Mouse (Mus musculus) cortical plate, adult 2 months (tissue): Measurements from ENCODE around the gene Ccdc114.

Experiments
- CTCF ChIP-seq: fragments of 200-500 bp; IDR thresholded peaks from 2 replicates; pipeline ENCODE4 v1.5.1; 2011; ENCODE audit warnings: mild to moderate bottlenecking, control low read depth, low read length; ENCODE audit not compliant: insufficient read depth; ENCODE audit errors: extremely low read depth
- POLR2A ChIP-seq: fragments of 200-500 bp; IDR thresholded peaks from 2 replicates; pipeline ENCODE4 v1.6.1; 2011; ENCODE audit warnings: mild to moderate bottlenecking, low read length, control low read depth; ENCODE audit not compliant: insufficient read depth; ENCODE audit errors: extremely low read depth

DNA sequence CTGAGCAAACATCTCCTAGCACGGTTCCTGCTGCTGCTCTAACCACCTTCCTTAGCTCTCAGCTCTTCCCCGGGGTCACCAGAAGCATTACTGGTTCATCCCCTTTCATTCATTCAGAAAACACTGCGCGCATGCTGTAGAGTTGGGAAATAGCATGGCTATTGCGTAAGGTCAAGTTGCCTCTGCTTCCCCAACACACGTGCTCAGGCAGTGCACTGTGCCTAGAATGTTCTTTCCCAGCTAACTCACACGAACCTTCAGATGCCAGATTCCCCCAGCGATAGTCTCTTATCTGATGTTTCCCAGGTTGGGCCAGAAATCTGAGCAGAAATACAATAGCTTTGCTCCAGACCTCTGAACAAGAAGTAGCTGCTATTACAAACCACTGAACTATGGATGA lies 68.6 kb downstream of the Ccdc114 start:
- TF ChIP-seq CTCF (no peak), POLR2A (no peak)
